Mouse (Mus musculus) stomach, postnatal 0 days (tissue): ENCODE measurements around the gene Bag3.

ENCODE experiments used
- CTCF ChIP-seq: IDR thresholded peaks from 2 replicates; pipeline ENCODE4 v1.5.1; 2016; ENCODE audit warnings: antibody characterized with exemption, low read depth, mild to moderate bottlenecking, moderate library complexity
- EP300 ChIP-seq: optimal IDR thresholded peaks from 2 replicates; pipeline ENCODE3; 2016; ENCODE audit warnings: antibody characterized with exemption

DNA sequence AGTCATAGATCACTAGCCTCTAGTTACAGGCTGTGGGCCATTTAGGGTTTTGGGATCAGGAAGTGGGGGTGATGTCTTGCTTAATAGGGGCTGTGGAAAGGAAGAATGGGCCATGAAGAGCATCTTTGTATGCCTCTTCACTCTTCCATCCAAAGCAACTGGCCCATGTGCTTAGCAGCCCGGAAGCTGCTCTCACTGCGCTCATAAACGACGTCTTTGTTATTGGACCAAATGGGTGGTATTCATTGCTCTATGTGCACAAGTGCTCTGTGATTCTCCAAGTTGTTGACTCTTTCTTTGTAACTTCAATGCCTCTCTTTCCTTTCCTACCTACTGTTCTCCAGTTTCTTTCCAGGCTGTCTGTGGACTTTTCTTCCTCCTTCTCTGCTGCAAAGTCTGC is 48.6 kb downstream of the Bag3 start:
- no peak for TF ChIP-seq CTCF
- no peak for TF ChIP-seq EP300
